Mouse (Mus musculus): Measurements from ENCODE around the gene Cdh16.

Cdh16 gene

GRCm38 (mm10) chr8:104613119-104613518, 11.1 kb downstream of the Cdh16 start:
- no peak for DNase-seq (ENCODE audit: inconsistent age in 2 of 2, low spot score in 1 of 2)

- no peak for DNase-seq (ENCODE audit: inconsistent age in 2 of 2, low spot score in 1 of 2)
Observed at GRCm38 (mm10) chr8:104611613-104612012, 12.6 kb downstream of the Cdh16 start.

DNA sequence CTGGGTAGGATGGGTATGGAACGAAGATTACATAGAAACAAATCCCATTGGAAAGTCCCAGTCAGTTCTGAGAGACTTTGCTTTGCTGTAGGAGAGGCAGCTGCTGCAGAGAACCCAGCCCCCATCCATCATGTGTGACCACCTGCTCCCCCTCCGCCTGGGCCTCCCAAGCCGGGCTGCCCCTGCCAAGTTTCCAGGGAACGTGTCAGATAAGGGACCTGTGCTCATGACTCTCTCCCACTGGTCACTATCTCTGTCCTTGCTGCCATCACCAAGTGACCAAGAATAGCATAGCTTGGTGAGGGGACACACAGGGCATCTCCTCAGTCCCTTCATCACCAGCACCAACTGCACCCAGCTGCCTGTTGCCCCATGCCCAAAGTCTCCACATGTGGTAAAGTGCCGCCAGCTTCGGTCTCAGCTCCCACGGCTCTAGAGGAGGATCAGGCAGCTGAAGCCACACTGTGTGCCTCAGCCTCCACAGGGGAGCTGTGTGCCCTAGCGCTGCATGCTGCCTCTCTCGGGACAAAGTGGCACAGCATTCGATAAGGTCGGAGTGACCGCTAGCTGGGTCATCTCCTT, 13.9 kb downstream of the Cdh16 start:
- DNase-seq (ENCODE audit: inconsistent age in 2 of 2, low spot score in 1 of 2): no peak

GRCm38 (mm10) chr8:104609222-104609621, 15.0 kb downstream of the Cdh16 start:
- DNase-seq (ENCODE audit: inconsistent age in 2 of 2, low spot score in 1 of 2): no peak

DNA sequence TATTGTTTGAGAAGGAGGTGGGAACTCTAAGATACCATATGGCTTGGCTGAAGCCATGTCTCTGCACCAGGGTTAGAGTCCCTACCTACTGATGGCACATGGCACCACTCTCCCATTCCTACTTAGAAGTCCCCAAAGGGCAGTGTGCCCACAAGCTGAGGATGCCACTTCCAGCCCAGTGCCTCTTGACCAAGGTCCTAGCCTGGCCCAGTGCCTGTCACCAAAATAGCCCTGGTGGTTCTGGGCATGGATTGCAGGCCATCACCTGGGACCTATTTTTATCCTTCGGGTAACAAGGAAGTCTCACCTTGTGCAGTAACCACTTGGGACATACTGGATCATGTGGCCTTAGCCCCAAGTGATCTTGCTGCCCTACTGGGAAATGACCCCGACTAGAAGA, 16.3 kb downstream of the Cdh16 start:
- DNase-seq (ENCODE audit: inconsistent age in 2 of 2, low spot score in 1 of 2): no peak

GRCm38 (mm10) chr8:104606329-104606728, 17.9 kb downstream of the Cdh16 start:
- no peak for DNase-seq (ENCODE audit: inconsistent age in 2 of 2, low spot score in 1 of 2)

- DNase-seq (ENCODE audit: inconsistent age in 2 of 2, low spot score in 1 of 2): no peak
Observed at GRCm38 (mm10) chr8:104603245-104603593, 21.0 kb downstream of the Cdh16 start.

DNA sequence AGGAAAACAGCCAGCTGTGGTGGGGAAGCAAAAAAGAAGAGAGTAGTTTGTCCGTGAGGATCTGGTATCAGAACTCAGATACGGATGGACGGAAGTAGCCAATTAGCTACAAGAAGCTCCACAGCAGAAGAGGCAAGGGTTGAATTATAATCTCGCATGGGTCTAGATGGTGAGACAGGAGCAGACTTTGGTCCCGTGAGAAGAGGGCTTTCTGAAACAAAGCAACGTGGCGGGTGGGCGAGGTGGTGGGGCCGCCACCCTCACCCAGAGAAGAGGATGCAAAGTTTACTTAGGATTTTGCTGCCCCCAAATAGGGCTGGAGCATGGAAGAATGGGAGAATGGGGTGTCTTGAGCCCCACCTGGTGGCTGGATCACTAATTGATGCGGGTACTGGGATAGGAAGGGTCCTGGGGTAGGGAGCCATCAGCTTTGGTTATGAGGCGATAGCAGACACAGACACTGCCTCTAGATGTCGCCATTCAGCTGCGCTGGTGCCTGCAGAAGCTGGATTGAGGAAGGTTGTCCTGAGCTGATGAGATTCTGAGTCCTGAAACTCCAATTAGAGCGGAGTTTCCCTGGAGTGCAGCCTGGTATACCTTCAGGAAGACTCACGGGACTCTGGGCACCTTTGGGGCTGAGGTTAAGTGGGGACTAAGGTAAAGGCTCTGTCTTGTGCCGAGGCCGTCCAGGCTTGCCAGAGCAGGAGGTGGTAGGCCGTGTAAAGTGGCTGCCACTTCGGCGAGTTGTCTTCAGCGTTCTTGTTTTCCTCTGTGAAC, 21.5 kb downstream of the Cdh16 start:
- peak; percentile 89 to 96 for DNase-seq (ENCODE audit: inconsistent age in 2 of 2, low spot score in 1 of 2)

DNA sequence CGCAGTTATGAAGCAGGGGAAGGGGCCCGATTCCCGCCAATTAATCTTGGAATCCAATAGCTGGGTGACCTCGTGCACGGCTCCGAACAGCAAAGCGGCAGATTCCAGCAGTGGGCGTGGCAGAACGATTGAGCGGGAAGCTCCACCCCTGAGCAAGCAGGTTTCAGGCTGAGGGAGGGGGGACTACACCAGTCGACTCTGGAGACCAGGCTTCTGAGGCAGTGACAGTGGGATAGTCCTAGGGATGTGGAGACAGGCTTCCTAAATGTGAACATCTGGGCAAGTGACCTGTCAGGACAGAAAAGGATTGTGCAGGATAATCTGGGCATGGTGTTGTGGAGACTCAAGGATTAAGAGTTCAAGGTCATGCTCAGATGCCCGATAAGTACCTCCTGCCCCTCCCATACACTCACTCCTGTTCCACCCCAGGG, 22.2 kb downstream of the Cdh16 start:
- DNase-seq (ENCODE audit: inconsistent age in 2 of 2, low spot score in 1 of 2): peak; percentile 45 to 67

DNA sequence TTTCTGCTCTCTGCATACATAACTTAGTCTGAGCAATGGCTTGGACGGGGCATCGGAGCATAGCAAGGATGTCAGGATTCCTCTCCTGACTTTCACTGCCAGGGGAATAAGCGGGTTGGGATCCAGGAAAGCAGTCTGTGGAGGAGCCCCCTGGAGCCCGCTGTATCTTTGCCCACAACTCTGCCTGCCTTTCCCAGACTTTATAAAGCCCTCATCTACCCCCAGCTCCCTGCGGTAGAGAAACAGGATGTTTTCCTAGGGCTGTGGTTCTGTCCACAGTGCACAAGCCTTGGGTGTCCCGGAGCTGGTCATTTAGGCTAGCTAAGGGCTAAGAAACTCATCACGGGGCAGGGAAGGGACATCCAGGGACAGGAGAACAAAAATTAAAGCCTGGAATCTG, 22.8 kb downstream of the Cdh16 start:
- peak in 1 of 2 experiments; percentile 28 for DNase-seq (ENCODE audit: inconsistent age in 2 of 2, low spot score in 1 of 2)

DNA sequence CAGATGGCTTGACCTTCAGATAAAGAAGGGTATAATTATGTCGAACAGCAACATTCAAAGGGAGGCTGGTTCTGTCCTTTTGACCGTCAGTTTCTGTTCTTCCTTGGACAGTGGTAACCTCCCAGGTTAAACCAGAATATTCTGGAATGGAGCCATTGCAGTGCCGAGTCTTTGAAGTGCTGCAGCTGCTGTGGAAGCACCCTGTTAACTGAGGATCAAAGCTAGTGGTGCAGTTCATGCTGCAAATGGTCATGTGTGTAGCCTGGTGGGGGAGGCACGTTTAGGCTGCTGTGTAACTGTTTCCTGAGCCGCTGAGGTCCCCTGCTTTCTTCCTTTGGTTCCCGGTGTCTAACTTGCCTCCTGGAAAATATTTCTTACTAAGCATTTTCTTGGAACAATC, 25.7 kb downstream of the Cdh16 start:
- peak; percentile 61 to 78 for DNase-seq (ENCODE audit: inconsistent age in 2 of 2, low spot score in 1 of 2)

GRCm38 (mm10) chr8:104597656-104598055, 26.5 kb downstream of the Cdh16 start:
- peak; percentile 55 to 83 for DNase-seq (ENCODE audit: inconsistent age in 2 of 2, low spot score in 1 of 2)

- DNase-seq (ENCODE audit: inconsistent age in 2 of 2, low spot score in 1 of 2): peak; percentile 37 to 74
Observed at GRCm38 (mm10) chr8:104595773-104596536, 28.2 kb downstream of the Cdh16 start.

GRCm38 (mm10) chr8:104594611-104595362, 29.4 kb downstream of the Cdh16 start:
- peak; percentile 20 to 52 for DNase-seq (ENCODE audit: inconsistent age in 2 of 2, low spot score in 1 of 2)

DNA sequence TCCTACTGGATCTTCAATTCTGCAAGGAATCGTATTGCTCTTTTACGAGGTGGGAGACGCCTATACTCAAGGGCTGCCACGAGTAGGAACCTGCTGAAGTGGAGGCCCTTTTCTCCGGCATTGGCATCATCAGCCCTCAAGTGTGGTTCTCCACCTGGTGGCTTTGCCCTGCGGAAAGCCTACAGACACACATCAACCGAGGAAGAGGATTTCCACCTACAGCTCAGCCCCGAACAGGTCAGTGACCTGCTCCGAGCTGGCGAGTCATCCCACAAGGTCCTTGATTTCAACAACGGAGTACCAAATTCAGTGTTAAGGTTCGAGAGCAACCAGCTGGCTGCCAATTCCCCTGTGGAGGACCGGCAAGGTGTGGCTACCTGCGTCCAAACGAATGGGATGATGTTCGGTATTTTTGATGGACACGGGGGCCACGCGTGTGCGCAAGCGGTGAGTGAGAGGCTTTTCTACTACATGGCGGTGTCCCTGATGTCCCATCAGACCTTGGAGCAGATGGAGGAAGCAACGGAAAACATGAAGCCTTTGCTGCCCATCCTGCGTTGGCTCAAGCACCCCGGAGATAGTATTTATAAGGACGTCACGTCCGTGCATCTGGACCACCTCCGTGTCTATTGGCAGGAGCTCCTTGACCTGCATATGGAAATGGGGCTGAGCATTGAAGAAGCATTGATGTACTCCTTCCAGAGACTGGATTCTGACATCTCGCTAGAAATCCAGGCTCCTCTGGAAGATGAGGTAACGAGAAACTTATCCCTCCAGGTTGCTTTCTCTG, 30.5 kb downstream of the Cdh16 start:
- DNase-seq (ENCODE audit: inconsistent age in 2 of 2, low spot score in 1 of 2): peak; percentile 23 to 60

DNA sequence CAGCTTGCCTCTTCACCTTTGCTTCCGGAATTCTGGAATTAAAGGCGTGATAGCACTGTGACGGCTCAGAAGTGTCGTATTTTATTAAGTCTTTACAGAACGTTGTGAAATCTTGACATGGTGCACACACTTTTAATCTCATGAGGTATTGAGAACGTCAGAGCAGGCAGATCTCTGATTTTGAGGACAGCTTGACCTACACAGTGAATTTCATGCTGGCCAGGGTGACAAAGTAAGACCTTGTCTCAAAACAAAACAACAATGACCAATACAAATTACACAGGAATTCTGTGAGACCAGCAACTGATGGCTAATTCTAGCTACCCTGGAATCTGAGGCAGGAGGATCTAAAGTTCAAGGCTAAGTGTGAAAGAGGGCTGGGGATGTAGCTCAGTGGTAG, 31.6 kb downstream of the Cdh16 start:
- peak; percentile 13 to 71 for DNase-seq (ENCODE audit: inconsistent age in 2 of 2, low spot score in 1 of 2)

DNA sequence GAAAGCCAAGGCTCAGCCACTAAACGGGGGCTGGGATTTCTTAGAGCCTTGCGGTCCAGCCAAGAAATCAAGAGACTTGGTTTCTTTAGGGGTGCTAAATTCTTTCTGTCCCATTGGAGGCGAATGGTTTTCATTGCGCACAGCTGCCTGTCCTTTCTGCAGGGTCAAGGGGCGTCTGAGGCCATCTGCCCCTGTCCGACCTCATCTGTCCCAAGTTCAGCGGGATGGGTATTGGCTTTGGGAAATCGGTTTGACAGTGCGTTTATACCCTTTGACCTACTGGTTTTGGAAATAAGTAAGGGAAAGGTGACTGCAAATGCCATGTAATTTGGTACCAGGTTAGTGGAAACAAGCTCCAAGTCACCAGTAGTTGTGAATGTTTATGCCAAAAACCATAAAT, 32.3 kb downstream of the Cdh16 start:
- DNase-seq (ENCODE audit: inconsistent age in 2 of 2, low spot score in 1 of 2): no peak

DNA sequence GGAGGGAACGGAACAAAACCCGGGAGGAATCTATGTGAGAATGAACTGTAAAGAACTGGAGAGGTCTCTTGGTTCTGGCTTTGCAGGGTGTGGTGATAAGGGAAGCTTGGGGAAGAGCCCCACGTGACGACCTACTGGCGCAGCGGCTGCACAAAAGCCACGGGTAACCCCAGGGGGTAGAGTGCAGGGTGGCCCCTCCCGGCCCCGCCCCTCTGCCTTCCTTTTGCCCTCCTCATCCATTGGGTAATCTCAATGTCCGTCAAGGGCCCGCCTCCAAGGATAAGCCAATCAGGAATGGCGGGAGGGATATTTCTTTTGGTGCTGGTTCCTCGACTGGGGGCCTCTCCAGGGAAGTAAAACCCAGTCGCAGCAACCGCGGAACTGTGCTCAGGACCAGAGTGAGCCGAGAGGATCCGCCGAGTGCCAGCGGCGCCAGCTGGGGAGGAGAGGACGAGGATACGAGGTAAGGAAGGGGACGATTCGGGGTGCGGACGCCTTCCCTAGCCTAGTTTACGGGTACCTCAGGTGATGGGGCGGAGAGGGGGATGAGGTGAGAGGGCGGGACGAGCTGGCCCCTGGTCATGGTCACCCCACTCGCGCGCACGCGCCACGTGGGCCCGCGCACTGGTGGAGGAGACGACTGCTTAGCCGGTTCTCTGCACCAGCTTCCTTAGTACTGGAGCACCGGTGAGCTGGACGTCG, 32.9 kb downstream of the Cdh16 start, which contains the start of gene Pdp2:
Gene Pdp2, plus strand, starts transcription at position 319 of the 702 bp plus-strand sequence.
- DNase-seq (ENCODE audit: inconsistent age in 2 of 2, low spot score in 1 of 2): peak; percentile 94 to 99

GRCm38 (mm10) chr8:104590284-104590683, 33.9 kb downstream of the Cdh16 start:
- no peak for DNase-seq (ENCODE audit: inconsistent age in 2 of 2, low spot score in 1 of 2)

DNA sequence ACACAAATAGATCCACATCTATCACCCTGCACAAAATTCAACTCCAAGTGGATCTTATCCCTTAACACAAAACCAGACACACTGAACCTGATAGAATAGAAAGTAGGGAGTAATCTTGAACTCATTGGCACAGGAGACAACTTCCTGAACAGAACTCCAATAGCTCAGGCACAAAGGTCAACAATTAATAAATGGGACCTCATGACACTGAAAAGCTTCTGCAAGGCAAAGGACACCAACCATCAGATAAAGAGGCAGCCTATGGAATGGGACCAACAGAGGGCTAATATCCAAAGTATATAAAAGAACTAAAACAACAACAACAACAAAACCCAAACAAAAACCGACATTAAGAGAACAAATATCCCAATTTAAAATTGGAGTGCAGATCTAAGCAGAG, 39.7 kb downstream of the Cdh16 start:
- DNase-seq (ENCODE audit: inconsistent age in 2 of 2, low spot score in 1 of 2): no peak

Measured in adrenal gland, adult (tissue).